Mouse (Mus musculus) c-Kit-positive CD71-positive TER-119-negative erythroid progenitor cells, embryonic 14.5 days (primary cell): ENCODE measurements around the gene Ccr2.
"Not testable (repeated sequence)": the region's sequence is repeated elsewhere in the genome, so short reads cannot be mapped to it uniquely, and the experiment has no call there.

ENCODE experiments used
- DNase-seq: peaks from one replicate; pipeline ENCODE4 v3.0.0-alpha.2; 2013; ENCODE audit warnings: low read depth

Gene Ccr2

GRCm38 (mm10) chr9:124101723-124102122, at the start of gene Ccr2:
Ccr2 (plus strand) TSS chr9:124101950.
- DNase-seq = no peak

- no peak for DNase-seq
Observed at GRCm38 (mm10) chr9:124053532-124053931, 48.2 kb upstream of the Ccr2 start.

- no peak for DNase-seq
Observed at GRCm38 (mm10) chr9:124056158-124056709, 45.5 kb upstream of the Ccr2 start.

- no peak for DNase-seq
Observed at GRCm38 (mm10) chr9:124059660-124060352, 41.9 kb upstream of the Ccr2 start.

- DNase-seq = not testable (repeated sequence)
Observed at GRCm38 (mm10) chr9:124061474-124062432, 40.0 kb upstream of the Ccr2 start.

- DNase-seq = no peak
Observed at GRCm38 (mm10) chr9:124066572-124067103, 35.1 kb upstream of the Ccr2 start.

GRCm38 (mm10) chr9:124068098-124069058, 33.4 kb upstream of the Ccr2 start:
- DNase-seq = no peak

- no peak for DNase-seq
Observed at GRCm38 (mm10) chr9:124071506-124071905, 30.2 kb upstream of the Ccr2 start.

- no peak for DNase-seq
Observed at GRCm38 (mm10) chr9:124079803-124080202, 21.9 kb upstream of the Ccr2 start.

- not testable (repeated sequence) for DNase-seq
Observed at GRCm38 (mm10) chr9:124080471-124080870, 21.3 kb upstream of the Ccr2 start.

- DNase-seq = no peak
Observed at GRCm38 (mm10) chr9:124090441-124090840, 11.3 kb upstream of the Ccr2 start.

GRCm38 (mm10) chr9:124099127-124099526, 2.6 kb upstream of the Ccr2 start:
- DNase-seq = no peak

- DNase-seq = no peak
Observed at GRCm38 (mm10) chr9:124100357-124100756, 1.4 kb upstream of the Ccr2 start.

GRCm38 (mm10) chr9:124103199-124103598, 1.4 kb downstream of the Ccr2 start:
- no peak for DNase-seq

GRCm38 (mm10) chr9:124105196-124105595, 3.4 kb downstream of the Ccr2 start:
- no peak for DNase-seq

- DNase-seq = no peak
Observed at GRCm38 (mm10) chr9:124107232-124107631, 5.5 kb downstream of the Ccr2 start.

GRCm38 (mm10) chr9:124108356-124109127, 6.8 kb downstream of the Ccr2 start:
- DNase-seq = no peak

- no peak for DNase-seq
Observed at GRCm38 (mm10) chr9:124111997-124112396, 10.2 kb downstream of the Ccr2 start.

- no peak for DNase-seq
Observed at GRCm38 (mm10) chr9:124112591-124113239, 11.0 kb downstream of the Ccr2 start.

- DNase-seq = no peak
Observed at GRCm38 (mm10) chr9:124113777-124114176, 12.0 kb downstream of the Ccr2 start.
